Mouse (Mus musculus): Measurements from ENCODE around the gene Thoc6.

Gene Thoc6

DNA sequence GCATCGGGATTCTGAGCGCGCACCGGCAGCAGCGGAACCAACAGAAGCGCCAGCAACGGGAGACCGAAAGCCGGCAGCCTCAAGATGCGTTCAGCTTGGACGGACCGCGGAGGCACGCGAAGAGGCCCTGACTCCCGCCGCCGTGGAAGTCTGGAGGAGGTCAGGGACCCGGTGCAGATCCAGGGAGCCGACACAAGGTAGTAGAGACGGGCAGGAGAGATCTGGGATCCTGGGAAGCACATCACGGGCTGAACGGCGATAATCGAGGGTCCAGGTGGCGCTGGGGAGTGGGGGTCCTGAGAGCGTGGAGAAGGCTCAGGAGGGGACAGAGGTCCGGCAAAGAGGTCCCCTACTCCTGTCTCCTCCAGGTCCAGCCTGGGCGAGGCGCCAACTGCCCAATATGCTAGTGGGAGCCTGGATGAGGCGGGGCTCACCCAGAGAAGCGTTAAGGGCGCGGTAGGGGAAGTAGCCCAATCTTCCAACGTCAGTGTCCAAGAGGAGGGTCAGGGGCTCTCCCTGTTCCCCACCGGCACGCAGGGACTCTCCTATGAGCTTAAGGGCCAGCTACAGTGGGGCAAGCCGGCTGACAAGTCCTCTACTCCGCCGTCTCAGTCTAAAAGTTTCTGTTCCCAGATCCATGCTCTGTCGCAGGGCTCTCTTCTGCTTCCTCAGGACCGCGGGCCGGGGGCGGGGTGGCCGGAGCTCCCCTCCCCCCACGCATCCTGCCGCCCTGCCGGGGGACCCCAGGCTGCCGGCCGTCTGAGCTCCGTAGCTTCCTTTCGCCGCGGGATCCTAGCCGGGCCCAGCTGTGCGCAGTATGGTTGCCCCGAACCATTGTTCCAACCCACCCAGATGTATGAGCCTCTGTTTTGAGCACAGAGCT lies 28.8 kb downstream of the Thoc6 start, which contains the start of gene Mmp25:
Mmp25 (minus strand) TSS at position 665 of the 883 bp plus-strand sequence.
- in situ Hi-C loops (cut with MboI; ENCODE audit: low sequenced_read_pairs), result no loop called here

GRCm38 (mm10) chr17:23631241-23631640 lies 42.4 kb downstream of the Thoc6 start:
- in situ Hi-C loops (cut with MboI; ENCODE audit: low sequenced_read_pairs), result no loop called here

DNA sequence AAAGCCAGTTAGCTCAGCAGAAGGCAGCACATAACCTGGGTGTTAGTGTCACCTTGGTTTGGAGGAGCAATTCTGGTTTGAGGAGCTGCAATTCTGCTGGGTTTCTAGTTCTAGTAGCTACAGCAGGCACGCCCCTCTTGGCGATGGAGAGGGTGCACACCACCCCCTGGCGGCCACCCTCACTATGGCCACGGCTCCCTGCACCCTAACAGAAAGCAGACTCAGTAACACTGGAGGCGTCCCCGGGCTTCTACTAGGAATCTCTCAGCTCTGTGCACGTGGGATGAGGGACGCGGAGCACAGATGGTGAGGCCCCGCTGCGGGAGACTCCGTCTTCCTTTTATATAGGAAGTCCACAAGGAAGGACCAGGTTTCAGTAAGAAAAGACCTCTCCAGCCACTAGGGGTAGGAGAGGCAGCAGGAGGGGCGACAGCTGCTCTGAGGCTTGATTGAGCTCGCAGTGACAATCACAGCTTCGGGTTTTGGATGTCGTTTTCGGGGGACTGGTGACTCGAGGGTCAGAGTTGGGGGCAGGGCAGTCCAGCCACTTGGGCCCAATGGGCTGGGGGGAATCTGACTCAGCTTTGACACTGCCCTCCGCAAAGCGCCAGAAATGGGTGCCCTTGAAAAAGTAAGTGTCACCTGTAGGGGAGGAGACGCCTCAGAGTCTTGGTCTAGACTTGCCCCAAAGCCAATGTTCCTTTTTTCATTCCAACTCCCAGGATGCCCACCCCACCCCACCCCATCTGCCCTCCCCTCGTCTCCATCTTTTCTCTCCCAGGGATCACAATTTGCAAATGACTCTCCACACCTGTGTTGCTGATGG lies 43.3 kb downstream of the Thoc6 start:
- in situ Hi-C loops (cut with MboI; ENCODE audit: low sequenced_read_pairs), result no loop called here

DNA sequence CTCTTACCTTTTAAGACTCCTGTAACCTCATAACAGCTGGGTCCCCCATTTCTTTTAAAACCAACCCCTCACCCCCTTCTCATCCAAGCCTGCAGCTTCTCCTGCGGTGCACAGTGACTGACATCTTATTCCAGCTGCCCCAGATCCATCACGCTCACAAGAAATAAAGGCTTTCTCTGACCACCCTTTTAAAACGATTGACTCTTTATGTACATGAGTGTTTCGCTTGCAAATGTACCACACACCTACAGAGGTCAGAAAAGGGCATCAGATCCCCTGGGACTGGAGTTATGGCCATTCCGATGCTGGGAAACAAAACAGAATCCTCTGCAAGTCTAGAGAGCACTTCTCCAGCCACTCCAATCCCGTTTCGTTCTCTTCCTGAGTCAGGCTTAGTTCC lies 45.9 kb downstream of the Thoc6 start:
- in situ Hi-C loops (cut with MboI; ENCODE audit: low sequenced_read_pairs), result no loop called here

DNA sequence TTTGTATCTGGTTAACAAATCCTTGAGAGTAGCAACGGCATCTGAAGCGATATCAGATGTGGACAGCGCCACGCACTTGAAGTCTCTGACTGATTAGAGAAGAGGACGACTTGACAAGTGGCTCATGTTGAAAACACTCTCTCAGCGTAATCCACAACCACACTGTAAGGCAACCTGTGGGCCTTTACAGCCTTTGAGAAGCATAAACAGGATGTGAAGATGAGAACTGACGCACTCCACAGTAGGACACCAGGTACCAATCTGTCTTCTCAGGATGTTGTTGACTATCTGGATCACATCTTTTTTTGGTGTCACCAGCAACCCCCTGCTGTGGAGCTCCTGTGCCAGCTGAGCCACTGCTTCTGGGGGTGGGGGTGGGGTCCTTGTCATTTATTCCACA lies 53.3 kb downstream of the Thoc6 start:
- in situ Hi-C loops (cut with MboI; ENCODE audit: low sequenced_read_pairs), result no loop called here

Data from CH12F3 (cell line).